Mouse (Mus musculus) induced T-regulatory cell, adult 2 months (primary cell): ENCODE data around the gene Rpp40.

Experiments
- DNase-seq: peaks from one replicate; pipeline ENCODE4 v3.0.0-alpha.2; 2012; ENCODE audit warnings: low read depth

Rpp40 gene

GRCm38 (mm10) chr13:35851581-35851980, 54.6 kb downstream of the Rpp40 start:
- DNase-seq: no peak

DNA sequence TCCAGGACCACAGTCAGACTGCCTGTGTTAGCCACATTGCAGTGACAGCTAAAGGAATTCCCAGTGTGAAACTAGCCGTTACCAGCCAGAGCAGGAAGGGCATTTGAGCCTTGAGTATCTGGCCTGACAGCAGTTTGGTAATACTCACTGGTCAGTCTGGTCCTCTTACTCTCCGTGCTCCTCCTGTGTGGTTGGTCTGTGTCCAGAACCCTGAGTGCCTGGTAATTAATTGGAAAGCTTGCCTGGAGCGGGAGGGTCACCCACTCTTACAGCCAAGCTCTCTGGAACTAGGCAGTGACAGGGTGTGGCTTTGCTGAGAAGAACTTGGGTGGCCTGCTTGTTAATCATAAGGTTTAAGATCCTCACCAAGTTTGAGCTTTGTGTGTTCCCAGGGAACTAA, 57.5 kb downstream of the Rpp40 start:
- DNase-seq: no peak

DNA sequence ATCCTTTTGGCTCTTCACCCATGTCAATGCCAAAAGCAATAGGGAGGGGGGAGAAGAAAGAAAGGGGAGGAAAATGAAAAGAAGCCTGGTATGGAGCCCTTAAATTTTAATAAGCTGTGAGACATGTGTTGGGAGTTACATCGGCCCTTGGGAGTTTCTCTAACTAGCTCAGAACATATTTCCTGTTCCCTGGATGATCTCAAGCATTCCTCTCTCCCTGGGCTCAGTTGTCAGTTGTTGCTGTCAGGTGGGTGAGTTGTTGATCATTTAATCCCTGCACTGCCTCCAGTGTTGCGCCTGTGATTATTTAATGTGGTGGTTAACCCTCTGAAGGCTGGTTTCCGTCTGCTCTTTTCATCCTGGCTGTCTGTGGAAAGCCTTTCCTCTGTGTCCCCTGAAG, 60.9 kb downstream of the Rpp40 start:
- DNase-seq: no peak
